Mouse (Mus musculus) thymus, postnatal 10 days (tissue): ENCODE results near the gene Ccpg1.

ENCODE experiments used
- DNase-seq, 2 experiments: peaks; one replicate each; pipeline ENCODE4 v3.0.0; 2021; ENCODE audit warnings: low spot score in 2 of 2

Ccpg1 gene

GRCm38 (mm10) chr9:73045711-73046110 lies 60.5 kb downstream of the Ccpg1 start:
- no peak for DNase-seq

DNA sequence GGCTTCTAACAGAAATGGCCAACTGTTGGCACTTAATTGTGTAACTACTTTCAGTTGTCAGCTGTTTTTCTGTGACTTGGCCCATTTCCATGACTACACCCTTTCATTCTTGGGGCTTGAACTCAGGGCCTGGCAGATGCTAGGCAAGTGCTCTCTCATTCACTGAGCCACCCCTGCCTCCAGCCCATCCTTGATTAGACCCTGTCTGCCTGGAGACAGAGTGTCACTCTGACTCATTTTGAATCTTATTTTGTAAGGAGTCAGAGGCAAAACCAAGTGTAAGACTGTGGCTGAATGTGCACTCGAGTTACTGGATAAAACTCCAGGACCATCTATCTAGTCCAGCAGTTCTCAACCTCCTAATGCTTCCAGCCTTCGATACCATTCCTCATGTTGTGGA lies 62.7 kb downstream of the Ccpg1 start:
- no peak for DNase-seq

DNA sequence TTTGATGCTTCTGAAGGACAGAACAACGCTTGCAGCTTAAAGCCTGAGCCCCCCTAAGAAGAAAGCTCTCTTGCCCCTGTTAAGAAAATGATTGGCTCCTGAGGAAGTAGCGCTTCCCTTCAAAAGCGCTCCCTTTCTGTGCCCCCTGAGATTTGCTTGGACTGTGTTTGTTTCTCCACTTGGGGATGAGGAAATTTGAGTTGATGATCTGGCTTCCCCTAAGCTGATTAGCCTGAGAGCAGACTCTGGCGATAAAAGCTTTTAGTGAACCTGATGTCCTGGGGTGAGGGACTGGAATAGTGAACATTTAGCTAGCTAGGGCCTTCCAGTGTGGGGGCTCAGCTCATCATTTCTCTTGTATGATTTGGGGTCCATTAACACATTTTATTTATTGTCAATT lies 63.7 kb downstream of the Ccpg1 start:
- no peak for DNase-seq

- no peak for DNase-seq
Measured at GRCm38 (mm10) chr9:73049833-73050232, 64.6 kb downstream of the Ccpg1 start.

DNA sequence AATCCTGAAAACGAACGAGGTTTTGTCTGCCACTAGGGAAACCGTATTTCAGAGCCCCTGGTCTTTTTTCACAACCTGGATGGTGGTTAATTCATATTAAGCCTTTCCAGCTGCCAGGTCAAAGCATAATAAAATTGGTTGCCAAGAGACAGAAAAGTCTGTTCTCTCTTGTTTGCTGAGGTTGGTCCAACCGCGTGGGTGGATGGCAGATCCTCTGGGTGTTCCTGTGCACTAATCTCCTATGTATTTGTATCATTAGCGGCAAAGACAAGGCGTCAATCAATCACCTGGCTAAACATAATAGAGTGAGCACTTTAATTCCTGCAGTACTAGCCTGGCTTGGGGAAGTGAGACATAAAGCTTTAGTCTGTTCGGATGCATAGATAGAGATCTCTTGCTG lies 65.4 kb downstream of the Ccpg1 start:
- no peak for DNase-seq

- DNase-seq = no peak
Measured at GRCm38 (mm10) chr9:73055441-73055911, 70.2 kb downstream of the Ccpg1 start.

DNA sequence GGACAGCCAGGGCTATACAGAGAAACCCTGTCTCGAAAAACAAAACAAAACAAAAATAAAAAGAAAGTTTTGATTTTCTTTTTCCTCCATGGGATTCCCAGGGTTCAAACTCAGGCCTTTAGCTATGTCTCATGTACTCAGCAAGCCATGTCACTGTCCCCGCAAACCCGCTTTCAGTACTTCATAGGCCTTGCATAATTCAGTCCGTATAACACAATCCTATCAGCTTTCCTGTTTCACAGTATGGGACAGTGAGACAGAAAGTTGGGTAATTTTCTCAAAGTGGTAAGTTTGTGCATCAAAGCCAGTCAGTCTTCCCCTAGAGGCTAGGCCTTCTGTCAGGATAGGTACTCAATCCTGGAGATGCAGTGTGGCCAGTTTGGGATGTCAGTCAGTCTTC lies 74.0 kb downstream of the Ccpg1 start:
- DNase-seq = no peak

GRCm38 (mm10) chr9:73063621-73064290 lies 78.5 kb downstream of the Ccpg1 start:
- no peak for DNase-seq
